Mouse (Mus musculus): ENCODE data around the gene Mob3a.

Gene Mob3a

GRCm38 (mm10) chr10:80677942-80678436 is 23.8 kb downstream of the Mob3a start, which contains the start of gene Mknk2:
Gene Mknk2, minus strand, starts transcription at chr10:80678112.
- in situ Hi-C loops (cut with MboI, MseI) = no loop called here

- in situ Hi-C loops (cut with MboI, MseI) = no loop called here
These were observed 24.5 kb downstream of the Mob3a start for GRCm38 (mm10) chr10:80677128-80677875.

- in situ Hi-C loops (cut with MboI, MseI) = no loop called here
These were observed 25.4 kb downstream of the Mob3a start for GRCm38 (mm10) chr10:80676198-80676928.

GRCm38 (mm10) chr10:80675405-80676197 is 26.2 kb downstream of the Mob3a start:
- in situ Hi-C loops (cut with MboI, MseI) = no loop called here

- in situ Hi-C loops (cut with MboI, MseI) = no loop called here
These were observed 26.8 kb downstream of the Mob3a start for GRCm38 (mm10) chr10:80674851-80675404.

GRCm38 (mm10) chr10:80674161-80674711 is 27.5 kb downstream of the Mob3a start:
- in situ Hi-C loops (cut with MboI, MseI) = no loop called here

GRCm38 (mm10) chr10:80673690-80674089 is 28.1 kb downstream of the Mob3a start:
- in situ Hi-C loops (cut with MboI, MseI) = no loop called here

GRCm38 (mm10) chr10:80671936-80672690 is 29.7 kb downstream of the Mob3a start:
- in situ Hi-C loops (cut with MboI, MseI) = no loop called here

GRCm38 (mm10) chr10:80671251-80671650 is 30.5 kb downstream of the Mob3a start:
- in situ Hi-C loops (cut with MboI, MseI) = no loop called here

- in situ Hi-C loops (cut with MboI, MseI) = no loop called here
These were observed 31.2 kb downstream of the Mob3a start for GRCm38 (mm10) chr10:80670531-80670930.

- in situ Hi-C loops (cut with MboI, MseI) = no loop called here
These were observed 31.9 kb downstream of the Mob3a start for GRCm38 (mm10) chr10:80669737-80670485.

GRCm38 (mm10) chr10:80669018-80669417 is 32.8 kb downstream of the Mob3a start:
- in situ Hi-C loops (cut with MboI, MseI) = no loop called here

- in situ Hi-C loops (cut with MboI, MseI) = no loop called here
These were observed 33.2 kb downstream of the Mob3a start for GRCm38 (mm10) chr10:80668614-80669013.

- in situ Hi-C loops (cut with MboI, MseI) = no loop called here
These were observed 34.9 kb downstream of the Mob3a start for GRCm38 (mm10) chr10:80666837-80667412.

GRCm38 (mm10) chr10:80665981-80666733 is 35.6 kb downstream of the Mob3a start:
- in situ Hi-C loops (cut with MboI, MseI) = no loop called here

GRCm38 (mm10) chr10:80665459-80665858 is 36.3 kb downstream of the Mob3a start:
- in situ Hi-C loops (cut with MboI, MseI) = no loop called here

- in situ Hi-C loops (cut with MboI, MseI) = no loop called here
These were observed 36.8 kb downstream of the Mob3a start for GRCm38 (mm10) chr10:80665016-80665380.

- in situ Hi-C loops (cut with MboI, MseI) = no loop called here
These were observed 37.4 kb downstream of the Mob3a start for GRCm38 (mm10) chr10:80664197-80665015.
